Mouse (Mus musculus): ENCODE measurements around the gene Klf5. TPM values are rescaled to one million over a fixed set of nuclear protein-coding genes. Genes with fewer than 3 reads are reported as not detected.

Gene Klf5
- 6.5 TPM for polyA plus RNA-seq (2015; fragmentation: Illumina TruSeq; extraction: RNeasy Lipid Tissue Mini Kit (QIAGEN cat#74804); ENCODE audit: low read depth, low replicate concordance)

GRCm38 (mm10) chr14:99298385-99299021 lies at the start of gene Klf5:
Gene Klf5, plus strand, starts transcription at chr14:99298691.

Other genes starting within 250 kb of the Klf5 start
- 12.4 TPM for gene Pibf1, start 199.3 kb upstream of the Klf5 start, polyA plus RNA-seq (2015; fragmentation: Illumina TruSeq; extraction: RNeasy Lipid Tissue Mini Kit (QIAGEN cat#74804); ENCODE audit: low read depth, low replicate concordance)
- gene Dis3, start 198.9 kb upstream of the Klf5 start, polyA plus RNA-seq (2015; fragmentation: Illumina TruSeq; extraction: RNeasy Lipid Tissue Mini Kit (QIAGEN cat#74804); ENCODE audit: low read depth, low replicate concordance): 13.7 TPM